Mouse (Mus musculus) CH12.LX (cell line): ENCODE results near the gene Adamts18. TPM values are rescaled to one million over a fixed set of nuclear protein-coding genes. Genes with fewer than 3 reads are reported as not detected.

Experiments
- DNase-seq: peaks from one replicate; pipeline ENCODE4 v3.0.0-alpha.2; 2013; ENCODE audit errors: extremely low read depth
- H3K27ac ChIP-seq: 2 replicates; pipeline ENCODE4 v1.5.1; 2012; ENCODE audit warnings: low read depth, mild to moderate bottlenecking, control low read depth, moderate library complexity; ENCODE audit not compliant: insufficient read depth
- H3K27me3 ChIP-seq: replicated peaks from 2 replicates; pipeline ENCODE3; 2012; ENCODE audit warnings: inconsistent platforms
- H3K36me3 ChIP-seq, 2 experiments: replicated peaks in 1 of 2; 2 replicates each; pipeline versions ENCODE3 to v1.6.1; 2012; ENCODE audit warnings: inconsistent platforms in 1 of 2, low read length in 1 of 2, mild to moderate bottlenecking in 1 of 2, mixed read lengths in 1 of 2, moderate library complexity in 1 of 2; ENCODE audit not compliant: control insufficient read depth in 1 of 2, insufficient read depth in 1 of 2
- H3K4me1 ChIP-seq, 2 experiments: 2 replicates each; pipeline ENCODE4 v1.6.1; 2012; ENCODE audit warnings: inconsistent platforms in 1 of 2, moderate library complexity in 1 of 2; ENCODE audit not compliant: insufficient read depth in 2 of 2, control insufficient read depth in 1 of 2
- H3K4me2 ChIP-seq: 2 replicates; pipeline ENCODE4 v1.6.1; 2012; ENCODE audit warnings: low read depth, mild to moderate bottlenecking, control low read depth; ENCODE audit not compliant: poor library complexity, insufficient read depth, severe bottlenecking
- H3K4me3 ChIP-seq, 3 experiments: fragments of 150-350 bp in 1 of 3; sonication (generic) in 1 of 3; replicated peaks in 1 of 3; 2 replicates each; pipeline versions ENCODE3 to v1.5.1; 2011 to 2012; ENCODE audit warnings: low read depth in 2 of 3, low read length in 2 of 3, mild to moderate bottlenecking in 2 of 3, moderate library complexity in 2 of 3, control low read depth in 1 of 3, improper control_type of control experiment in 1 of 3, inconsistent platforms in 1 of 3, mixed read lengths in 1 of 3; ENCODE audit not compliant: poor library complexity in 1 of 3
- H3K79me2 ChIP-seq: replicated peaks from 2 replicates; pipeline ENCODE4 v1.6.1; 2012; ENCODE audit warnings: mild to moderate bottlenecking, moderate library complexity; ENCODE audit not compliant: control insufficient read depth, poor library complexity, insufficient read depth, severe bottlenecking; ENCODE audit errors: extremely low read depth
- H3K9ac ChIP-seq: 2 replicates; pipeline ENCODE4 v1.6.1; 2012; ENCODE audit warnings: low read depth, mild to moderate bottlenecking, control low read depth, moderate library complexity; ENCODE audit not compliant: insufficient read depth
- H3K9me3 ChIP-seq: replicated peaks from 2 replicates; pipeline ENCODE3; 2012; ENCODE audit warnings: low read length, inconsistent platforms, mixed read lengths
- BHLHE40 ChIP-seq: IDR thresholded peaks from 2 replicates; pipeline ENCODE4 v1.6.1; 2011; ENCODE audit warnings: mild to moderate bottlenecking, low read depth, low read length, improper control_type of control experiment
- CHD1 ChIP-seq: IDR thresholded peaks from 2 replicates; pipeline ENCODE4 v1.6.1; 2012; ENCODE audit warnings: low read depth, low read length, improper control_type of control experiment, inconsistent platforms
- CTCF ChIP-seq, 2 experiments: IDR thresholded peaks in 1 of 2; conservative IDR thresholded peaks in 1 of 2; 2 replicates each; pipeline ENCODE4 v1.5.1; 2011 to 2012; ENCODE audit warnings: low read depth in 2 of 2, low read length in 2 of 2, improper control_type of control experiment in 1 of 2, inconsistent platforms in 1 of 2, mild to moderate bottlenecking in 1 of 2, moderate library complexity in 1 of 2
- E2F4 ChIP-seq: IDR thresholded peaks from 2 replicates; pipeline ENCODE4 v1.6.1; 2011; ENCODE audit warnings: low read depth, low read length, improper control_type of control experiment; ENCODE audit not compliant: insufficient replicate concordance
- ELF1 ChIP-seq: IDR thresholded peaks from 2 replicates; pipeline ENCODE4 v1.6.1; 2014; ENCODE audit warnings: low read depth, mild to moderate bottlenecking, inconsistent platforms, low read length, improper control_type of control experiment
- EP300 ChIP-seq: IDR thresholded peaks from 2 replicates; pipeline ENCODE4 v1.6.1; 2011; ENCODE audit warnings: low read length, improper control_type of control experiment
- ETS1 ChIP-seq: conservative IDR thresholded peaks from 2 replicates; pipeline ENCODE4 v1.6.1; 2012; ENCODE audit warnings: low read depth, mild to moderate bottlenecking, inconsistent platforms, low read length, improper control_type of control experiment, moderate library complexity
- IRF4 ChIP-seq: IDR thresholded peaks from 2 replicates; pipeline ENCODE4 v1.6.1; 2014; ENCODE audit warnings: low read depth, mild to moderate bottlenecking, inconsistent platforms, low read length, improper control_type of control experiment
- JUND ChIP-seq: conservative IDR thresholded peaks from 2 replicates; pipeline ENCODE4 v1.6.1; 2011; ENCODE audit warnings: low read depth, low read length, improper control_type of control experiment
- MAFK ChIP-seq: IDR thresholded peaks from 2 replicates; pipeline ENCODE4 v1.6.1; 2011; ENCODE audit warnings: low read length, improper control_type of control experiment; ENCODE audit not compliant: insufficient replicate concordance
- MAX ChIP-seq: IDR thresholded peaks from 2 replicates; pipeline ENCODE4 v1.6.1; 2011; ENCODE audit warnings: low read length, improper control_type of control experiment
- MAZ ChIP-seq: IDR thresholded peaks from 2 replicates; pipeline ENCODE4 v1.6.1; 2012; ENCODE audit warnings: low read depth, mild to moderate bottlenecking, inconsistent platforms, low read length, improper control_type of control experiment, moderate library complexity
- MXI1 ChIP-seq: IDR thresholded peaks from 2 replicates; pipeline ENCODE4 v1.6.1; 2011; ENCODE audit warnings: mild to moderate bottlenecking, low read depth, low read length, improper control_type of control experiment
- MYC ChIP-seq: IDR thresholded peaks from 2 replicates; pipeline ENCODE4 v1.6.1; 2011; ENCODE audit warnings: low read depth, mild to moderate bottlenecking, improper control_type of control experiment, low read length
- NELFE ChIP-seq: IDR thresholded peaks from 2 replicates; pipeline ENCODE4 v1.6.1; 2011; ENCODE audit warnings: low read depth, low read length, improper control_type of control experiment
- PAX5 ChIP-seq: IDR thresholded peaks from 2 replicates; pipeline ENCODE4 v1.6.1; 2012; ENCODE audit warnings: low read length, inconsistent platforms, mixed read lengths
- POLR2AphosphoS2 ChIP-seq: IDR thresholded peaks from 2 replicates; pipeline ENCODE4 v1.6.1; 2011; ENCODE audit warnings: low read depth, low read length, improper control_type of control experiment
- RAD21 ChIP-seq: IDR thresholded peaks from 2 replicates; pipeline ENCODE4 v1.6.1; 2011; ENCODE audit warnings: low read depth, mild to moderate bottlenecking, low read length, improper control_type of control experiment, moderate library complexity
- RCOR1 ChIP-seq: conservative IDR thresholded peaks from 2 replicates; pipeline ENCODE4 v1.6.1; 2012; ENCODE audit warnings: low read depth, mild to moderate bottlenecking, inconsistent platforms, low read length, improper control_type of control experiment
- SIN3A ChIP-seq: IDR thresholded peaks from 2 replicates; pipeline ENCODE4 v1.6.1; 2012; ENCODE audit warnings: low read length, improper control_type of control experiment, inconsistent platforms
- TBP ChIP-seq: conservative IDR thresholded peaks from 2 replicates; pipeline ENCODE4 v1.6.1; 2011; ENCODE audit warnings: low read depth, low read length, improper control_type of control experiment
- TCF12 ChIP-seq: IDR thresholded peaks from 2 replicates; pipeline ENCODE4 v1.6.1; 2014; ENCODE audit warnings: low read depth, mild to moderate bottlenecking, inconsistent platforms, low read length, improper control_type of control experiment
- UBTF ChIP-seq: IDR thresholded peaks from 2 replicates; pipeline ENCODE4 v1.6.1; 2012; ENCODE audit warnings: low read depth, mild to moderate bottlenecking, inconsistent platforms, low read length, improper control_type of control experiment, moderate library complexity
- USF1 ChIP-seq: IDR thresholded peaks from 2 replicates; pipeline ENCODE4 v1.6.1; 2014; ENCODE audit warnings: low read depth, mild to moderate bottlenecking, inconsistent platforms, low read length, improper control_type of control experiment
- ZC3H11A ChIP-seq: IDR thresholded peaks from 2 replicates; pipeline ENCODE4 v1.6.1; 2012; ENCODE audit warnings: low read depth, mild to moderate bottlenecking, inconsistent platforms, low read length, improper control_type of control experiment
- ZMIZ1 ChIP-seq: IDR thresholded peaks from 2 replicates; pipeline ENCODE4 v1.6.1; 2012; ENCODE audit warnings: low read depth, mild to moderate bottlenecking, inconsistent platforms, low read length, improper control_type of control experiment
- ZNF384 ChIP-seq: IDR thresholded peaks from 2 replicates; pipeline ENCODE4 v1.6.1; 2012; ENCODE audit warnings: low read depth, low read length, improper control_type of control experiment, inconsistent platforms
- dilution Hi-C: fragments of 300-500 bp; cut with MboI; formaldehyde crosslinking; loops from 2 replicates; pipeline ENCODE4 v1.14.3; 2020; ENCODE audit warnings: low sequenced_read_pairs; ENCODE audit not compliant: extremely low pct_unique_long_range_greater_than_20kb, extremely low pct_ligation_motif_present
- in situ Hi-C: fragments of 300-500 bp; cut with MboI; formaldehyde crosslinking; loops from 3 replicates; pipeline ENCODE4 v1.14.3; 2019; ENCODE audit warnings: low sequenced_read_pairs, low pct_ligation_motif_present, low pct_unique_long_range_greater_than_20kb, mixed read lengths
- polyA plus RNA-seq: library from polyadenylated mRNA; unstranded; fragments of >175 nt; gene quantifications from 2 replicates; pipeline ENCODE4 v1.2.1, GENCODE M21; 2012; ENCODE audit warnings: low read depth; ENCODE audit not compliant: insufficient read length
- total RNA-seq, 2 experiments: library from RNA; depleted of rRNA; stranded (reverse); fragments of 300-350 nt in 1 of 2; fragments of >200 nt in 1 of 2; gene quantifications; 2 replicates each; pipeline ENCODE4 v1.2.3; 2012 to 2014

Adamts18 gene
- total and polyA plus RNA-seq, 3 experiments = not detected

DNA sequence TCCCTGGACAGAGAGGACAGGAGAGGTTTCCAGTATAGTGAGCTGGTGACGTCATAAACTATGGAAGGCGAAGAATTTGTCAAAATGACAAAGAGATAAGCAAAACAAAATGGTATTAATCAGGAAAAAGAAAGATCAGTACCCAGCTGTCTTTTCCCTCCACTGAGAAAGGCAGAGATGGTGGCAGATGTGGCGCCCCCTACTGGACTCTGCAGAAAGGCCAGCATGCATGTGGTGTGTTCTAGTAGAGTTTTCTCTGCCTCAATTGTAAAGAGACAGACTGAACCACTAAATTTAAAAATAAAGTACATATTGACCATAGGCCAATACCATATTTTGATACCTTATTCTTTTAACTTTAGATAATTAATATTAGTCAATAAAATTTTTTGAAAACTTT, 64.8 kb downstream of the Adamts18 start:
- no peaks in the 10 kb centered on the region for H3K4me1 ChIP-seq
- no peak overlapping the region for H3K9ac ChIP-seq
- no peak overlapping the region for H3K27ac ChIP-seq
- H3K4me3 ChIP-seq = no peak overlapping the region
- TF ChIP-seq BHLHE40 (no peak), RAD21 (no peak), UBTF (no peak), ZC3H11A (no peak), JUND (no peak), NELFE (no peak), ZNF384 (no peak), CHD1 (no peak), MXI1 (no peak), MAFK (no peak), ZMIZ1 (no peak), EP300 (no peak), RCOR1 (no peak), E2F4 (no peak), MAX (no peak), MAZ (no peak), ETS1 (no peak), TCF12 (no peak)
- peaks cover 55% of the 10 kb centered on the region for H3K9me3 ChIP-seq
- no peak for DNase-seq
- no peaks in the 10 kb centered on the region for H3K27me3 ChIP-seq
- in situ Hi-C loops (no loop called here), dilution Hi-C loops (no loop called here)
- no peak overlapping the region for H3K4me2 ChIP-seq
- H3K36me3 ChIP-seq = no peaks in the 10 kb centered on the region
- H3K79me2 ChIP-seq = no peaks in the 10 kb centered on the region

DNA sequence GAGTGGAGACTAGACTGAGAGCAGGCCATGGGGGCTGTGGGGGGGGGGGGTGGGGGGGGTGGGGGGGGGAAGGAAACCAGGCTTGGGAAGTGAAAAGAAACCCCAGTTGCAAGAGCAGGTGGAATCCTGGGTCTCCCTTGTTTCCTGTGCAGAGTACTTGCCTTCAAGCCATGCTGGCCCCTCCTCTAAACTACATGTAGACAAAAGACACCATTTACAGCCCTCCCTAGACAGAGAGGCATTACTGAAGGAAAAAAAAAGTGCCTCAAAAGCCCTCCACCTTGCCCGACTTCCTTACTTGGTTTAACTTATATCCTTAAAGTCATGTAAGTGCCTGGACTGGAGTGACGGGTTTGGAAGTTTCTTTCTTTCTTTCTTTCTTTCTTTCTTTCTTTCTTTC, 67.0 kb downstream of the Adamts18 start:
- H3K27me3 ChIP-seq = no peaks in the 10 kb centered on the region
- no peak overlapping the region for H3K9ac ChIP-seq
- H3K27ac ChIP-seq = no peak overlapping the region
- H3K4me1 ChIP-seq = no peaks in the 10 kb centered on the region
- H3K4me2 ChIP-seq = no peak overlapping the region
- no peaks in the 10 kb centered on the region for H3K79me2 ChIP-seq
- no peak for DNase-seq
- H3K4me3 ChIP-seq = no peak overlapping the region
- in situ Hi-C loops = no loop called here
- H3K36me3 ChIP-seq = no peaks in the 10 kb centered on the region
- TF ChIP-seq ELF1 (no peak), ZC3H11A (no peak), ZMIZ1 (no peak), SIN3A (no peak), TBP (no peak), NELFE (no peak), USF1 (no peak), MXI1 (no peak), CHD1 (no peak), ZNF384 (no peak), RCOR1 (no peak), PAX5 (no peak), IRF4 (no peak), CTCF (conservative IDR thresholded peaks at IDR 0.05 in 1 of 2, IDR thresholded peaks at IDR 0.05 in 1 of 2; ENCODE audit: low read depth in 2 of 2, low read length in 2 of 2) (no peak), POLR2AphosphoS2 (no peak), MYC (no peak), MAX (no peak), MAFK (no peak)
- dilution Hi-C loops = no loop called here
- peaks cover 51% of the 10 kb centered on the region for H3K9me3 ChIP-seq
